Mouse (Mus musculus): ENCODE results near the gene Agmo. TPM values are rescaled to one million over a fixed set of nuclear protein-coding genes. Genes with fewer than 3 reads are reported as not detected.
A peak's percentile ranks its signal among the peaks of the same experiment; 100 is the strongest.

The Agmo gene
- polyA plus RNA-seq, 1 experiment from 2014 or later: 0.67 TPM

GRCm38 (mm10) chr12:37582777-37583176, 341.3 kb downstream of the Agmo start:
- Histone ChIP-seq H3K4me3 (ENCODE audit: low read depth, low read length) (no peak overlapping the region), H3K27ac (replicated peaks; ENCODE audit: low read depth, low read length) (no peak overlapping the region), H3K4me2 (ENCODE audit: low read depth, low read length) (no peak overlapping the region), H3K4me1 (ENCODE audit: control insufficient read depth, insufficient read depth, low read length) (no peaks in the 10 kb centered on the region), H3K9ac (replicated peaks; ENCODE audit: low read length) (no peak overlapping the region), H3K9me3 (replicated peaks; ENCODE audit: control insufficient read depth, low read length) (no peaks in the 10 kb centered on the region), H3K27me3 (ENCODE audit: control insufficient read depth, insufficient read depth, low read length) (no peaks in the 10 kb centered on the region), H3K36me3 (replicated peaks; ENCODE audit: control insufficient read depth, insufficient read depth, low read depth, low read length) (no peaks in the 10 kb centered on the region)
- WGBS: 75% methylated on average over 8 of the region's 8 CpGs
- peak; percentile 35 for DNase-seq (ENCODE audit: low spot score)
- ATAC-seq (replicated peaks; ENCODE audit: insufficient number of reproducible peaks, low FRiP score, low TSS enrichment, low read depth): no peak

GRCm38 (mm10) chr12:37592853-37593252, 351.4 kb downstream of the Agmo start:
- Histone ChIP-seq H3K4me1 (ENCODE audit: control insufficient read depth, insufficient read depth, low read length) (no peaks in the 10 kb centered on the region), H3K9me3 (replicated peaks; ENCODE audit: control insufficient read depth, low read length) (no peaks in the 10 kb centered on the region), H3K4me3 (ENCODE audit: low read depth, low read length) (no peak overlapping the region), H3K9ac (replicated peaks; ENCODE audit: low read length) (no peak overlapping the region), H3K36me3 (replicated peaks; ENCODE audit: control insufficient read depth, insufficient read depth, low read depth, low read length) (no peaks in the 10 kb centered on the region), H3K27me3 (ENCODE audit: control insufficient read depth, insufficient read depth, low read length) (no peaks in the 10 kb centered on the region), H3K27ac (replicated peaks; ENCODE audit: low read depth, low read length) (no peak overlapping the region), H3K4me2 (ENCODE audit: low read depth, low read length) (no peak overlapping the region)
- WGBS: 64% methylated on average over 3 of the region's 3 CpGs
- ATAC-seq (replicated peaks; ENCODE audit: insufficient number of reproducible peaks, low FRiP score, low TSS enrichment, low read depth) (no peak), DNase-seq (ENCODE audit: low spot score) (no peak)

- Histone ChIP-seq H3K27ac (replicated peaks; ENCODE audit: low read depth, low read length) (no peak overlapping the region), H3K4me3 (ENCODE audit: low read depth, low read length) (no peak overlapping the region), H3K9me3 (replicated peaks; ENCODE audit: control insufficient read depth, low read length) (no peaks in the 10 kb centered on the region), H3K4me1 (ENCODE audit: control insufficient read depth, insufficient read depth, low read length) (no peaks in the 10 kb centered on the region), H3K9ac (replicated peaks; ENCODE audit: low read length) (no peak overlapping the region), H3K36me3 (replicated peaks; ENCODE audit: control insufficient read depth, insufficient read depth, low read depth, low read length) (no peaks in the 10 kb centered on the region), H3K4me2 (ENCODE audit: low read depth, low read length) (no peak overlapping the region), H3K27me3 (ENCODE audit: control insufficient read depth, insufficient read depth, low read length) (no peaks in the 10 kb centered on the region)
- no peak for ATAC-seq (replicated peaks; ENCODE audit: insufficient number of reproducible peaks, low FRiP score, low TSS enrichment, low read depth)
- DNase-seq (ENCODE audit: low spot score): no peak
- 92% methylated on average over 4 of the region's 4 CpGs for WGBS
Observed at GRCm38 (mm10) chr12:37612837-37613236, 371.4 kb downstream of the Agmo start.

GRCm38 (mm10) chr12:37614769-37615168, 373.3 kb downstream of the Agmo start:
- no peaks in the 10 kb centered on the region for H3K27me3 ChIP-seq (ENCODE audit: control insufficient read depth, insufficient read depth, low read length)
- no peak overlapping the region for H3K27ac ChIP-seq (replicated peaks; ENCODE audit: low read depth, low read length)
- no peak overlapping the region for H3K4me2 ChIP-seq (ENCODE audit: low read depth, low read length)
- H3K9me3 ChIP-seq (replicated peaks; ENCODE audit: control insufficient read depth, low read length): no peaks in the 10 kb centered on the region
- no peak for ATAC-seq (replicated peaks; ENCODE audit: insufficient number of reproducible peaks, low FRiP score, low TSS enrichment, low read depth)
- H3K4me1 ChIP-seq (ENCODE audit: control insufficient read depth, insufficient read depth, low read length): no peaks in the 10 kb centered on the region
- H3K9ac ChIP-seq (replicated peaks; ENCODE audit: low read length): no peak overlapping the region
- 76% methylated on average over 2 of the region's 2 CpGs for WGBS
- H3K4me3 ChIP-seq (ENCODE audit: low read depth, low read length): no peak overlapping the region
- DNase-seq (ENCODE audit: low spot score): no peak
- no peaks in the 10 kb centered on the region for H3K36me3 ChIP-seq (replicated peaks; ENCODE audit: control insufficient read depth, insufficient read depth, low read depth, low read length)

GRCm38 (mm10) chr12:37624078-37624477, 382.6 kb downstream of the Agmo start:
- Histone ChIP-seq H3K27ac (replicated peaks; ENCODE audit: low read depth, low read length) (no peak overlapping the region), H3K4me3 (ENCODE audit: low read depth, low read length) (no peak overlapping the region), H3K27me3 (ENCODE audit: control insufficient read depth, insufficient read depth, low read length) (no peaks in the 10 kb centered on the region), H3K4me2 (ENCODE audit: low read depth, low read length) (no peak overlapping the region), H3K36me3 (replicated peaks; ENCODE audit: control insufficient read depth, insufficient read depth, low read depth, low read length) (no peaks in the 10 kb centered on the region), H3K4me1 (ENCODE audit: control insufficient read depth, insufficient read depth, low read length) (no peaks in the 10 kb centered on the region), H3K9me3 (replicated peaks; ENCODE audit: control insufficient read depth, low read length) (no peaks in the 10 kb centered on the region), H3K9ac (replicated peaks; ENCODE audit: low read length) (no peak overlapping the region)
- DNase-seq (ENCODE audit: low spot score) (no peak), ATAC-seq (replicated peaks; ENCODE audit: insufficient number of reproducible peaks, low FRiP score, low TSS enrichment, low read depth) (no peak)

Other genes starting within 250 kb of the Agmo start
- 6.9 and 9.5 TPM in 2 replicates for gene Meox2, start 133.1 kb upstream of the Agmo start, polyA plus RNA-seq (2014; fragmentation: Nextera tagmentation; extraction: Ambion mirVana)

Data from embryonic facial prominence, embryonic 11.5 days (tissue).